Mouse (Mus musculus) fibroblast of lung, adult 2 months (primary cell): ENCODE results near the gene Gsg1.

Experiments used
- DNase-seq: peaks from one replicate; pipeline ENCODE4 v3.0.0-alpha.2; 2011; ENCODE audit warnings: low read depth

Gene Gsg1

GRCm38 (mm10) chr6:135261124-135261523 is 7.0 kb upstream of the Gsg1 start:
- no peak for DNase-seq

GRCm38 (mm10) chr6:135260435-135260834 is 6.3 kb upstream of the Gsg1 start:
- no peak for DNase-seq

- DNase-seq = peak; percentile 63
Observed at GRCm38 (mm10) chr6:135252728-135253077, 1.4 kb downstream of the Gsg1 start.

GRCm38 (mm10) chr6:135251849-135252727 is 2.1 kb downstream of the Gsg1 start:
- no peak for DNase-seq

- no peak for DNase-seq
Observed at GRCm38 (mm10) chr6:135250926-135251699, 3.0 kb downstream of the Gsg1 start.

GRCm38 (mm10) chr6:135249846-135250531 is 4.2 kb downstream of the Gsg1 start:
- peak; percentile 92 for DNase-seq

GRCm38 (mm10) chr6:135247861-135248260 is 6.3 kb downstream of the Gsg1 start:
- DNase-seq = no peak

GRCm38 (mm10) chr6:135245586-135245985 is 8.6 kb downstream of the Gsg1 start:
- no peak for DNase-seq

GRCm38 (mm10) chr6:135240361-135240760 is 13.8 kb downstream of the Gsg1 start:
- no peak for DNase-seq

- no peak for DNase-seq
Observed at GRCm38 (mm10) chr6:135238211-135238610, 15.9 kb downstream of the Gsg1 start.

GRCm38 (mm10) chr6:135237326-135237725 is 16.8 kb downstream of the Gsg1 start:
- DNase-seq = no peak

- DNase-seq = no peak
Observed at GRCm38 (mm10) chr6:135236576-135236975, 17.6 kb downstream of the Gsg1 start.

- DNase-seq = no peak
Observed at GRCm38 (mm10) chr6:135235742-135236141, 18.4 kb downstream of the Gsg1 start.

- no peak for DNase-seq
Observed at GRCm38 (mm10) chr6:135232443-135233182, 21.5 kb downstream of the Gsg1 start.

GRCm38 (mm10) chr6:135230586-135230985 is 23.6 kb downstream of the Gsg1 start:
- no peak for DNase-seq

- DNase-seq = no peak
Observed at GRCm38 (mm10) chr6:135228465-135228941, 25.6 kb downstream of the Gsg1 start.

- DNase-seq = no peak
Observed at GRCm38 (mm10) chr6:135223786-135224416, 30.2 kb downstream of the Gsg1 start.

- DNase-seq = no peak
Observed at GRCm38 (mm10) chr6:135219916-135220315, 34.2 kb downstream of the Gsg1 start.

GRCm38 (mm10) chr6:135218330-135218729 is 35.8 kb downstream of the Gsg1 start:
- DNase-seq = no peak

- no peak for DNase-seq
Observed at GRCm38 (mm10) chr6:135212666-135213065, 41.5 kb downstream of the Gsg1 start.

GRCm38 (mm10) chr6:135211169-135211568 is 43.0 kb downstream of the Gsg1 start:
- no peak for DNase-seq
